Mouse (Mus musculus) CH12.LX (cell line): ENCODE measurements around the gene Htr7.

ENCODE experiments used
- CTCF ChIP-seq, 2 experiments: IDR thresholded peaks in 1 of 2; conservative IDR thresholded peaks in 1 of 2; 2 replicates each; pipeline ENCODE4 v1.5.1; 2011 to 2012; ENCODE audit warnings: low read depth in 2 of 2, low read length in 2 of 2, improper control_type of control experiment in 1 of 2, inconsistent platforms in 1 of 2, mild to moderate bottlenecking in 1 of 2, moderate library complexity in 1 of 2
- EP300 ChIP-seq: IDR thresholded peaks from 2 replicates; pipeline ENCODE4 v1.6.1; 2011; ENCODE audit warnings: low read length, improper control_type of control experiment
- JUND ChIP-seq: conservative IDR thresholded peaks from 2 replicates; pipeline ENCODE4 v1.6.1; 2011; ENCODE audit warnings: low read depth, low read length, improper control_type of control experiment
- MAX ChIP-seq: IDR thresholded peaks from 2 replicates; pipeline ENCODE4 v1.6.1; 2011; ENCODE audit warnings: low read length, improper control_type of control experiment
- NELFE ChIP-seq: IDR thresholded peaks from 2 replicates; pipeline ENCODE4 v1.6.1; 2011; ENCODE audit warnings: low read depth, low read length, improper control_type of control experiment
- PAX5 ChIP-seq: IDR thresholded peaks from 2 replicates; pipeline ENCODE4 v1.6.1; 2012; ENCODE audit warnings: low read length, inconsistent platforms, mixed read lengths
- POLR2A ChIP-seq: IDR thresholded peaks from 2 replicates; pipeline ENCODE4 v1.6.1; 2011; ENCODE audit warnings: low read depth, mild to moderate bottlenecking, improper control_type of control experiment, low read length
- RAD21 ChIP-seq: IDR thresholded peaks from 2 replicates; pipeline ENCODE4 v1.6.1; 2011; ENCODE audit warnings: low read depth, mild to moderate bottlenecking, low read length, improper control_type of control experiment, moderate library complexity
- USF1 ChIP-seq: IDR thresholded peaks from 2 replicates; pipeline ENCODE4 v1.6.1; 2014; ENCODE audit warnings: low read depth, mild to moderate bottlenecking, inconsistent platforms, low read length, improper control_type of control experiment

- no peak for TF ChIP-seq POLR2A
- no peak for TF ChIP-seq PAX5
- no peak for TF ChIP-seq NELFE
- no peak for TF ChIP-seq RAD21
- no peak for TF ChIP-seq CTCF (conservative IDR thresholded peaks at IDR 0.05 in 1 of 2, IDR thresholded peaks at IDR 0.05 in 1 of 2; ENCODE audit: low read depth in 2 of 2, low read length in 2 of 2)
- TF ChIP-seq JUND, result no peak
- no peak for TF ChIP-seq EP300
- no peak for TF ChIP-seq MAX
- no peak for TF ChIP-seq USF1
Measured at GRCm38 (mm10) chr19:36014836-36015235, 42.5 kb downstream of the Htr7 start.
